Mouse (Mus musculus) lung, postnatal 0 days (tissue): ENCODE measurements at regions not wholly inside any gene's neighbourhood (a gene's known extent, or its start where the extent isn't known, plus 50 kb on each side); places are given as distances from the start of the nearest gene placed in this dataset.

Experiments
- ATAC-seq: fragments of 200-750 bp; cut with Nextera tagmentation; 2 replicates; pipeline ENCODE4 v1.8.0; 2017; ENCODE audit warnings: moderate library complexity
- DNase-seq: peaks from one replicate; pipeline ENCODE4 v3.0.0-alpha.2; 2016; ENCODE audit warnings: low spot score
- H3K27ac ChIP-seq: fragments of 300-500 bp; sonication (generic); 2 replicates; pipeline ENCODE4 v1.5.1; 2014; ENCODE audit warnings: antibody characterized with exemption, mild to moderate bottlenecking, low read length, mixed read lengths
- H3K27me3 ChIP-seq: fragments of 300-500 bp; sonication (generic); replicated peaks from 2 replicates; pipeline ENCODE4 v1.6.1; 2014; ENCODE audit warnings: low read length, mixed read lengths; ENCODE audit not compliant: insufficient read depth
- H3K36me3 ChIP-seq: fragments of 300-500 bp; sonication (generic); 2 replicates; pipeline ENCODE4 v1.6.1; 2014; ENCODE audit warnings: low read length, mixed read lengths; ENCODE audit not compliant: insufficient read depth
- H3K4me1 ChIP-seq: fragments of 300-500 bp; sonication (generic); 2 replicates; pipeline ENCODE4 v1.6.1; 2014; ENCODE audit warnings: antibody characterized with exemption, low read depth, low read length, mixed read lengths; ENCODE audit not compliant: insufficient read depth
- H3K4me2 ChIP-seq: fragments of 300-500 bp; sonication (generic); replicated peaks from 2 replicates; pipeline ENCODE4 v1.6.1; 2014; ENCODE audit warnings: low read depth, mild to moderate bottlenecking, low read length, moderate library complexity, mixed read lengths
- H3K4me3 ChIP-seq: fragments of 300-500 bp; sonication (generic); 2 replicates; pipeline ENCODE4 v1.5.1; 2014; ENCODE audit warnings: low read depth, low read length
- H3K9ac ChIP-seq: fragments of 300-500 bp; sonication (generic); replicated peaks from 2 replicates; pipeline ENCODE4 v1.6.1; 2014; ENCODE audit warnings: low read depth, mild to moderate bottlenecking
- H3K9me3 ChIP-seq: fragments of 300-500 bp; sonication (generic); 2 replicates; pipeline ENCODE4 v1.6.1; 2016; ENCODE audit warnings: low read length, mixed read lengths
- CTCF ChIP-seq: IDR thresholded peaks from 2 replicates; pipeline ENCODE4 v1.5.1; 2016; ENCODE audit warnings: antibody characterized with exemption, mild to moderate bottlenecking
- EP300 ChIP-seq: IDR thresholded peaks from 2 replicates; pipeline ENCODE4 v1.6.1; 2016; ENCODE audit warnings: antibody characterized with exemption, mild to moderate bottlenecking, control low read depth
- WGBS: fragments of 180-500 bp; shearing (Covaris S2); extraction: QIAGEN DNeasy Blood & Tissue Kit; methylation state at CpG from one replicate; pipeline ENCODE4 v1.1.7; 2014; 5-methylcytosine and 5-hydroxymethylcytosine counted together

DNA sequence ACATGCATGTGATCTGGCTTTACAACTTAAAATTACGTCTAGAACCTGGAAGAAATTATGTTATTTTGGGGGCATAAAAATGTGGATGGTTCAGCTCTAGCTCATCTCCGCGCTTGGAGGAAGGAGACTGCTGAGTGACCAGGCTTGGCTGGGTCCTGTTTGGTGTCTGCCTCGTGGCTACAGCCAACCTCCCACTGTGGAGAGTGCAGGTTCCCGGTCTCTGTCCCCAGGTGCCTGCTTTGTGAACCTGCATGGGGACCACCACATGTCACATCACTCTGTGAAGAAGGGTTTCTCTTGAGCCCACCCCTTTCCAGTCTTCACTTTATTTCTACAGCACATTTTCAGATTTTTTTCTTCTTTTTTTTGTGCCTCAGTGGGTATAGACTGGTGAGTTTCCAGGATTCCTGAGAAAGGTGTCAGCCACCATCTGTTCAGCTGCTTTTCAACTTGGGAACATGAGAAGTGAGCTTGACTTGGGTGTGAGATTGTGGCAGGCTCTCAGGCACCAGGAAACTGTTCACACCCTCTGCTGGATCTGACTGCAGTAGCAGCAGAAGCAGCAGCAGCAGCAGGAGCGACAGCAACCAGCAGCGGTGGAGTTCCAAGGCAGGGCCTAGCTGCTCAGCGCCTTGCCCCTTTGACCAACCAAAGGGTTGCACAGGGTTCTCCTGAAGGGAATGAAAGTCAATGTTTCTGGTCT lies 64.6 kb upstream of the Synm start:
- no peak for DNase-seq
- Histone ChIP-seq H3K9ac (no peak overlapping the region), H3K27me3 (no peaks in the 10 kb centered on the region), H3K4me3 (no peak overlapping the region), H3K36me3 (no peaks in the 10 kb centered on the region), H3K27ac (no peak overlapping the region), H3K4me2 (no peak overlapping the region), H3K9me3 (no peaks in the 10 kb centered on the region), H3K4me1 (no peaks in the 10 kb centered on the region)
- no peak for ATAC-seq
- TF ChIP-seq EP300 (no peak), CTCF (no peak)
- 53% methylated on average over 8 of the region's 8 CpGs for WGBS

DNA sequence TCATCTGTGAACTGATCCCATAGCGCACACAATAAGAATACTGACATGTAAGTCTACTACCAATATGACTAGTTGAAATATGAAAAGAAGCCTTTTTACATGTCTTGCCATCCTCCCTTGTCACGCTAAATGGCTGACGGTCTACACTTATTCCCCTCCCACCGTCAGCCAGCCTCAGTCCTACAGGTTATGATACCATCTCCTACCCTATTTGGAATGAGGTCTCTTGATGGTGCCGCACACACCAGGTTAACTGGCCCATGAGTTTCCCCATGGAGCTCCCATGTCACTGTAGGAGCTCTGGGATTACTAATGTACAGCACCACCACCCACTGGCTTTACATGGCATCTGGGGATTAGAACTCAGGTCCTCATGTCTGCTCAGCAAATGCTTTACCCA lies 60.0 kb upstream of the Synm start:
- H3K36me3 ChIP-seq = no peaks in the 10 kb centered on the region
- 96% methylated on average over 5 of the region's 5 CpGs for WGBS
- H3K9ac ChIP-seq = no peak overlapping the region
- DNase-seq (no peak), ATAC-seq (no peak)
- no peak for TF ChIP-seq EP300
- no peak for TF ChIP-seq CTCF
- H3K4me1 ChIP-seq = no peaks in the 10 kb centered on the region
- no peak overlapping the region for H3K4me3 ChIP-seq
- no peaks in the 10 kb centered on the region for H3K27me3 ChIP-seq
- H3K9me3 ChIP-seq = no peaks in the 10 kb centered on the region
- no peak overlapping the region for H3K27ac ChIP-seq
- H3K4me2 ChIP-seq = no peak overlapping the region

DNA sequence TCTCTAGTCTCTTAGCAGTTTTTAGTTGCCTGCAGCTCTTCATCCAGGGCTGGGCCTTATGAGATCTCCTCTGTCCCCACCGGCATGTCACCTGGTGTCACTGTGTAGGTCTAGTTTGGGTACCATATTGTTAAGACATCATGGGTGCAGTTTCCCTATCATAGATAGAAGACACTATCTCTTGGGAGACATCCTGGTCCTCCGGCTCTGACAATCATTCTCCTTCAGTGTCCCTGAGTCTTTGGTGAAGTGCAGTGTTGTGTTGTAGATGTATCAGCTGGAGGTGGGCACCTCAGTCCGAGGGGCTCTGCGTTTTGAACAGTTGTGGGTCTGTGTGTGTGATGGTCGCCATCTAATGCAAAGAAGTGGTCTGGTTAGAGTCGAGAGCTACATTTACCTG lies 58.0 kb upstream of the Synm start:
- no peak overlapping the region for H3K4me2 ChIP-seq
- no peak overlapping the region for H3K9ac ChIP-seq
- no peaks in the 10 kb centered on the region for H3K9me3 ChIP-seq
- no peak overlapping the region for H3K27ac ChIP-seq
- 95% methylated on average over 6 of the region's 6 CpGs for WGBS
- H3K4me1 ChIP-seq = no peaks in the 10 kb centered on the region
- no peak for DNase-seq
- no peak overlapping the region for H3K4me3 ChIP-seq
- TF ChIP-seq CTCF (no peak), EP300 (no peak)
- H3K36me3 ChIP-seq = no peaks in the 10 kb centered on the region
- ATAC-seq = no peak
- H3K27me3 ChIP-seq = no peaks in the 10 kb centered on the region

DNA sequence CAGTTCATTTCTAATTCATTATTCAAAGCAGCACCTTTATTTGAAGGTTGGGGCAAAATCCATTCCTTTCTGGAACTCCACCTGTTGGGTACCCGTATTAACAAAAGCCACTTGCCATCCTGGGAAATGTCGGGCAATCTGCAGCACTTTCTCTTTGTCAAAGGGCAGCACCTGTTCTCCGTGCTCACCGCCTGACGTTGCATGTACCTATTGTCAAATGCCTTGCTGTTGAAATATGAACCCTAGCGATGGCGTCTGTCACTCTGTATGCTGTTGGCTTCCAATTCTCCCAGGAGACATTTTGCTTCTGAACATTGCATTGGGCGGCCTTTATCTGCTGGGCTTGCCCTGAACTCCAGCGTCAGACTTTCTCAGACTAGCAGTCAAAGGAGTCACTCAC lies 55.3 kb upstream of the Synm start:
- 63% methylated on average over 9 of the region's 9 CpGs for WGBS
- Histone ChIP-seq H3K4me2 (no peak overlapping the region), H3K27ac (no peak overlapping the region), H3K36me3 (no peaks in the 10 kb centered on the region), H3K4me1 (no peaks in the 10 kb centered on the region), H3K27me3 (no peaks in the 10 kb centered on the region), H3K9me3 (no peaks in the 10 kb centered on the region), H3K4me3 (no peak overlapping the region), H3K9ac (no peak overlapping the region)
- TF ChIP-seq EP300 = no peak
- no peak for TF ChIP-seq CTCF
- ATAC-seq = no peak
- DNase-seq = no peak
